Mouse (Mus musculus) layer of hippocampus, adult 8-10 months (tissue): ENCODE results near the gene Gm14412. TPM values are rescaled to one million over a fixed set of nuclear protein-coding genes. Genes with fewer than 3 reads are reported as not detected.
"Not testable (repeated sequence)": the region's sequence is repeated elsewhere in the genome, so short reads cannot be mapped to it uniquely, and the experiment has no call there.

Experiments
- DNase-seq, 2 experiments: peaks; one replicate each; pipeline ENCODE4 v3.0.0; 2022; ENCODE audit warnings: low spot score in 2 of 2
- total RNA-seq, 4 experiments: library from RNA; stranded (reverse); gene quantifications; 2 replicates each; pipeline ENCODE4 v1.2.4; 2022

Gene Gm14412
- total RNA-seq: 1 to 10 TPM; 4.4 to 6.3 (median 4.9) TPM

DNA sequence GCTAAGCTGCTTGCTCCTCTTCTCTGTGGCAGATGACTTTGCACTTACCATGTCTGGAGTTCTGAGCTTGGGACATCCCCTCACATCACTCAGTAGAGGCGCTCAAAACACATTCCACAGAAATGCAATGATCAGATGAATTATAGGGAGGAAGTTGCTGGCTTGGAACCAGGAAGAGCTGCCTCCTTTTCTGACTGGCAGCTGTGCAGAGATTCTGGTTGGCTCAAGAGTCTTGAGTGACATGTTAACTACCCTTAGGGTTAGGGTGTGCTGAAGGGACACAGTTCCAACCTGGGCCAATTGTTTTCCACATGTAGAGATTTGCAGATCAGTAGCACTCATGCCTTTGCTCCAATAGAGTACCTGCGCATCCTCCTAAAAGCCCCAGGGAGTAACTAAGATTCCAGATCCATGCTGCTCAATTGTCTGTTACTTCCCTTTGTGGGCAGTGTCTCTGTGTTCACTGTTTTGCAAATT is at the start of gene Gm14412:
Gm14412 (minus strand) TSS at position 51 of the 477 bp plus-strand sequence.
- DNase-seq: not testable (repeated sequence)

DNA sequence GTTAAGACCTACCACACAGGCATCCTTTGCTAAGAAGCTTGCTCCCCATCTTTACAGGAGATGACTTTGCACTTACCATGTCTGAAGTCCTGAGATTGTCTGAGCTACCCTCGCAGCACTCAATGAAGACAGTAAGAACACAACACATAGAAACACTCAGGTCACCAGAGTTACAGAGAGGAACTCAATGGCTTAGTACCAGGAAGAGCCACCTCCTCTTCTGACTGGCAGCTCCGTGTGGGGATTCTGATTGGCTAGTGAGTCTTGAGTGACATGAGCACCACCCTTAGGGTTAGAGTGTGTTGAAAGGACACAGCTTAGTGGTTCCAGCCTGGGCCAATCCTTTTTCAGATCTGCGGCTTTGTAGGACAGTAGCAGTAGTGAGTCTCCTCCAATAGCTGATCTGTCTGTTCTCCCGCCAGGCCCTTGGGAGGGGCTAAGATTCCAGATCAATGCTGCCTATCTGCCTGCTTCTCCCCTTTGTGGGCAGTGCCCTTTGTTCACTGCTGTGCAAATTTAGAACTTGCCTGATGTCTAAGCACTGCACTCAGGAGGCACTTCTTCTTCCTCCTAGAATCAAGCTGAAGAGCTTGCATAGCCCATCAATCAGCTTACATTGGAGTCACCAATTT is 5.7 kb upstream of the Gm14412 start:
- not testable (repeated sequence) for DNase-seq

DNA sequence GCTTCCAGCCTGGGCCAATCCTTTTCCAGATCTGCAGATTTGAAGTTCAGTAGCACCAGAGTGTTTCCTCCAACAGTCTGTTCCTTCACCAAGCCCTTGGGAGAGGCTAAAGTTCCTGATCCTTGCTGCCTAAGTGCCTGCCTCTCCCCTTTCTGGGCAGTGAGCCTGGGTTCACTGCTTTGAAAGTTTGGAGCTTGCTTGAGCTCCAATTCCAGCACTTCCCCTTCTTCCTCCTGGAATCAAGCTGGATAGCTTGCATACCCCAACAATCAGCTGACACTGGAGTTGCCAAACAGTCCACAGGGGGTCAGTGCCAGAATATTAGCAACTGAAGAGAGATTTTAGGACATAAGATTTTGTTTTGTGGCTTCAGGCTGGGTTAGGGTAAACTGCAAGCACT is 2.7 kb downstream of the Gm14412 start:
- DNase-seq: not testable (repeated sequence)

DNA sequence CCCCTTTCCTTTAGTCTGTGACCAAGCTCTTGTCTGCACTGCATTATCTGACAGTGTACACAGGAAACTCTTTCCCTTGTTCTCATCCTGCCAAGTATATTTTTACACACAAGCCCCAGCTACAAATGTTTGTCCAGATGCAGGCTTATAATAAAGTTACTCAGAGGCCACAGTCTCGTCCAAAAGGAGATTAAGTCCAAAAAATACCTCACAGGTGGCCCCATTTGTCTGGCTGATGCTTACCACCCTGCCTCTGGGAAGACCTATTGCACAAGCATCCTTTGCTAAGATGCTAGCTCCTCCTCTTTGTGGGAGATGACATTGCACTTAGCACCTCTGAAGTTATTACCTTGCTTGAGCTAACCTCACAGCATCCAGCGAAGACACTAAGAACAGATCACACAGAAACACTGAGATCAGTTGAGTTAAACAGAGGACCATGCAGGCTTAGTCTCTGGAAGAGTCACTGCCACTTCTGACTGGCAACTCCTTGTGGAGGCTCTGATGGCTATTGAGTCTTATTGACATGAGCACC is 3.3 kb downstream of the Gm14412 start:
- DNase-seq: not testable (repeated sequence)

DNA sequence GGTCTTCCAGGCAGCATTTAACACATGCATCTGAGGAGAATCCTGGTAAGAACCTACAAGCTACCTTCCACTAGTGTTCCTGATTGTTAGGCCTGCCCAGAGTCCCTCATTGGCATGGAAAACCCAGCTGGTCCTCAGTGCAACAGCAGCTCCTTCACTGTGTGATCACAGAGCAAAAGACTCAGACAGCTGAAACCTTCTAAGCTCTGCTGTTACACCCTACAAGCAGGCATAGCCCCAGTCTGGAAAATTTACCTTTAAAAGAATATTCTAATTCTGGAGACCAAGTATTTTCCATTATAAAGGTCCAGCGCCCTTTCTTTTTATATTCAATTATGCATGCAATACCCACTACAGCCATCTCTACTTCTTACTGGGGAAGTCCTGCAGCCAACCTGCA is 5.1 kb downstream of the Gm14412 start:
- no peak for DNase-seq

DNA sequence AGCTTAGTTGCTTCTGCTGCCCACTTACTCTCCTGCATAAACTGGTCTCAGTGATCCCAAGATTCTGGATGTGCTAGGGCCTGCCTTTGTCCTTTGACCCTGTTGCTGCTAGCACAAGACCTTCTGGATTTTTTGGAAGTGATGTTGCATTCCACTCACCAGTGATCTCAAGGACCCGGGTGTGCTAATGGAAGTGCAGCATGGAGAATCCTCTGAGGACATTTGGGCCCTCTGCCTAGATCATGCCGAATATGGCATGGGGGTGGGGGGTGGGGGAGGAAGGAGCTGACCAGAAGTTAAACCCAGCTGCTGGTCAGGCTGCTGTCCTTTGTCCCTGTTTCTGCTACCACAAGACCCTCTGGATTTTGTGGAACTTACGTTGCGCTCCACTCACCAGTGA is 14.5 kb downstream of the Gm14412 start:
- not testable (repeated sequence) for DNase-seq

DNA sequence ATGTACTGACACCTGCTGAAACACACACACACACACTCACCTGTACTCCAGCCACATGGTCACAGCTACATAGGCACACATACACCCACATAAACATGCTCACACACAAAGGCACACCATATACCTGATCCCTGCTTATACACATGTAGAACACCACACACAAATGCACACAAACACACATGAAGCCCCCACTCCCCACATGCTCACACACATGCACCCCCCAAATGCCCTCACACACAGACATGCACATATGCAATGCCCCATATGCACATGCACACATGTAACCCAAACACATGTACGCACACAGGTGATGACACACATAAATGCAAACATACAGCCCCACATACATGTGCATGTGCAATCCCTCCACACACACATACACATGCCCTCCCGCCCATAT is 19.1 kb downstream of the Gm14412 start:
- DNase-seq: not testable (repeated sequence)

DNA sequence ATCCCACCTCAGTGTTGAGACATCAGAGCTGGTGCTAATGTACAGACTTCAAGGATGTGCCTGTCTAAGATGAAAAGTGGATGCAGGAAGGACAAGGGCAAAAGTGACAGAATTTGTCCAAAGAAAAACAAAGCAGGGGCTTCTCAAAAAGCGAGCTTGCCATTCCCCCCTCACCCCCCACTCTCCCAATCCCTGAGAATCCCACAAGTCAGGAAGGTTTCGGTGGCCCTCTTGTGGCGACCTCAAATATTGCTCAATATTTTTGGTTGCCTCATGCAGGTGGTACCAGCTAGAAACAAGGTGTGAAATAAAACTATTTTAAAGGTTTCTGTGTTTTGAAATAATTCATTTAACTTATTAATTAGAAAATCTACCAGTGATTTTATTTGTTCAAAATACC is 40.4 kb downstream of the Gm14412 start:
- not testable (repeated sequence) for DNase-seq

DNA sequence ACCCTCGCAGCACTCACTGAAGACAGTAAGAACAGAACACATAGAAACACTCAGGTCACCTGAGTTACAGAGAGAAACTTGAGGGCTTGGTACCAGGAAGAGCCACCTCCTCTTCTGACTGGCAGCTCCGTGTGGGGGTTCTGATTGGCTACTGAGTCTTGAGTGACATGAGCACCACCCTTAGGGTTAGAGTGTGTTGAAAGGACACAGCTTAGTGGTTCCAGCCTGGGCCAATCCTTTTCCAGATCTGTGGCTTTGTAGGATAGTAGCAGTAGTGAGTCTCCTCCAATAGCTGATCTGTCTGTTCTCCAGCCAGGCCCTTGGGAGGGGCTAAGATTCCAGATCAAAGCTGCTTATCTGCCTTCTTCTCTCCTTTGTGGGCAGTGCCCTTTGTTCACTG is 46.4 kb downstream of the Gm14412 start:
- DNase-seq: not testable (repeated sequence)

DNA sequence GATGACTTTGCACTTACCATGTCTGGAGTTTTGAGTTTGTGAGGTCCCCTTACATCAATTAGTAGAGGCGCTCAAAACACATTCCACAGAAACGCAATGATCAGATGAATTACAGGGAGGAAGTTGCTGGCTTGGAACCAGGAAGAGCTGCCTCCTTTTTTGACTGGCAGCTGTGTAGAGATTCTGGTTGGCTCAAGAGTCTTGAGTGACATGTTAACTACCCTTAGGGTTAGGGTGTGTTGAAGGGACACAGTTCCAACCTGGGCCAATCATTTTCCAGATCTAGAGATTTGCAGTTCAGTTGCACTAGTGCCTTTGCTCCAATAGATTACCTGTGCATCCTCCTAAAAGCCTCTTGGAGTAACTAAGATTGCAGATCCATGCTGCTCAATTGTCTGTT is 51.9 kb downstream of the Gm14412 start:
- DNase-seq: not testable (repeated sequence)

DNA sequence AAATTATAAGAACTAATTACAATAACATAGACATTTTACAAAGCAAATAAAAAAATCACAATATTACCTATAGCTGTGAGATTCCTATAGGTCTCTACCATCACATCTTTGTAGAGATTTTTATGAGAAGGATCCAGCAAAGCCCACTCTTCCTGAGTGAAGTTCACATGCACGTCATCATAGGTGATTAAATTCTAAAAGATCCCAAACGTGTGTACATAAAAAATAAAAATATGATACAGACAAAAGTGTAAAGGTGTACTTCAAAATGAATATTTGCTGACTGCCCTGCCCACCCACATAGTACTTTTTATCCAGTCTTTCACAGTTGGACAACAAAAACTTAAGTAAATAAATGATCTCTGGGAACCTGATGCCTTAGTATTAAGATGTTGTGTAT is 57.2 kb downstream of the Gm14412 start, which contains the start of gene Gm14409:
Gm14409 (minus strand) TSS at position 101 of the 400 bp plus-strand sequence.
- DNase-seq: not testable (repeated sequence)

Other genes starting within 250 kb of the Gm14412 start
- gene Gm14401, start 250.0 kb downstream of the Gm14412 start, total RNA-seq: 1 to 10 TPM in 1 of 4 experiments, under 1 TPM in 3; 0.35 to 1.9 (median 0.70) TPM
- gene Gm14410, start 117.9 kb downstream of the Gm14412 start, total RNA-seq: 10 to 100 TPM; 49.0 to 84.5 (median 61.6) TPM
- gene Gm14409, start 57.3 kb downstream of the Gm14412 start, total RNA-seq: 1 to 10 TPM; 2.0 to 2.7 (median 2.4) TPM
- 10 to 100 TPM; 30.2 to 38.8 (median 32.2) TPM for gene Gm14418, start 74.0 kb upstream of the Gm14412 start, total RNA-seq
- 10 to 100 TPM; 35.7 to 50.1 (median 43.8) TPM for gene Zfp970, start 140.4 kb upstream of the Gm14412 start, total RNA-seq
- 10 to 100 TPM; 42.4 to 52.7 (median 44.1) TPM for gene Gm14403, start 173.9 kb upstream of the Gm14412 start, total RNA-seq